Mouse (Mus musculus) frontal cortex, adult (tissue): Measurements from ENCODE around the gene Kmt2d.

Experiments
- ATAC-seq: cut with Nextera tagmentation; 2 replicates; pipeline ENCODE4 v1.9.2; 2017; ENCODE audit warnings: mild to moderate bottlenecking, moderate library complexity, mixed read lengths; ENCODE audit not compliant: low TSS enrichment

Kmt2d gene

DNA sequence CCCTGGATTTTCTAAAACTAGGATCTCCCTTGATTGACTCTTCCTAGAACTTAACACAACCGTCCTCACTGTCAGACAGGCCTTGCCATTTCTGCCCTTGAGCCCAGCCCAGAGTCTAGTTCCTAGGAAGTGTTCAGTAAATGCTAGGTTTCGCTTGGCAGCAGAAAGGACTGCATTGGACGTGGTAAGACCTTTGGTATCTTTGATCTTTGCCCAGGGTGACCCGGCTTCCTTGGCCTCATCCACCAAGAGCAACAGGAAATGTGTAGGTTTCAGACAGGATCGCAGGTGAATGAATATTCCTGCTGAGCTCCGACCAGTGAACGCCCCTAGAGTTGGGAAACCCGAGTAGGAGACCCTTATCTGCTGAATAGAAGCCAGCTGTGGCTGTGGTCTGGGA is 68.1 kb downstream of the Kmt2d start:
- ATAC-seq = no peak

DNA sequence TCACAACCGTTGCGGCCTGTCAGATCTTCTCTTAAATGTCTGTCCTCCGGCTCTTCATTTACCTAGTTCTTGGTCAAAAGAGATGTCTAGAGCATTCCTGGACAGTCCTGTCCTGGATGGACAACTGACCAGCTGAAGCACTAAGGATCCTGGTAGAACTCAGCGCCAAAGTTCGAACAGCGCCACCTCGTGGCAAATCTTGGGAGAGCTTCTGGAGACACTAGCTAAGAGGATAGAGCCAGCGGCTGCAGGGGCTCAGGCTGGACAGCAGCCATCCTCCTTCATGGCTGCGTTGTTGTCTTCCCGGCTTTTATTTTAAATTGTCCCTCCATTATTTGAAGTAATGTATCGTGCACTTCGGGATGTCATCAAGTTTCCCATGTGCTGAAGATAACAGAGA is 71.6 kb downstream of the Kmt2d start:
- ATAC-seq = no peak

DNA sequence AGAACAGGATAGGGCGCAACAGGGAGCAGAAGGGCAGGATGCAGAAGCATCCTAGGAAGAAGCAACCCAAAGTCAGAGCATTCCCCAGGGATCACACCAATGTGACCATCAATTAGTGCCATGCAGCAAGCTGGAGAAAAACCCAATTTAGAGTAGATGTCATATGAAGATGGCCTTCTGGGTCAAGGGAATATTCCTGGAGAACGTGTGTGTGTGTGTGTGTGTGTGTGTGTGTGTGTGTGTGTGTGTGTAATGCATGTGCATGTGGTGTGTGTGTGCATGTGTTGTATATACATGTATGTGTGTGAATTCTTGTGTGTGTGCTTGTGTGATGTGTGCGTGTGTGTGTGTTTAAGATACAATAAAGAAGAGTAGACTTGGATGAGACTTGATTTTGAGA is 72.1 kb downstream of the Kmt2d start:
- ATAC-seq = no peak

DNA sequence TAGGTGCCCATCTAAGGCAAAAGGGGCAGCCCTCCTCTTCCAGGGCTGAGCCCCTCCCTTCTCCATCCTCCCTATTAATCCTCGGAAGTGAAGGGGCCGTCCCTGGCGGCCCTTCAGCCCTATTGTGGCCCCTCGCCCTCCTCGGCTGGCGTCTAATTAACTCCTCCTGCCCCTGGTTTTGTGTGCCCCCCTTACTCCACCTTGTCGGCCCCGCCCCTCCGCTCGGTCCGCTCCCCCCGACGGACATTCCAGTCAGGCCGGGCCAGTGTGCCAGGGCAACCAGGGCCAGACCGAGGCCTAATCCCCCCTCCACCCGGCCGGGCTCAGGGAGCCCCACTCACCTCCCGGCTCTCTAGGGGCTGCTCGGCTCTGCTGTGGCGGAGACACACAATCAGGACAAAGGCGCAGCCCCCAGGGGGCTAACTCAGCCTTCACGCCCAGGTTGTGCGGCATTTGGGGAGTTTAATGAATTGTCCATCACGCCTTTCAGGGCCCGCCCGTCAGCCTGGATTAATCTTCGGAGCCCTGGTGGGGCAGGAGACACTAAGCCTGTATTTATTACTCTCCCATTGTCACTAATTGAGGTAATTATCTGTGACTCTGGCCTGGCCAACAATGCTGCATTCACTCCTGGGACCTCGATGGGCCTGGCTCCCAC is 73.0 kb downstream of the Kmt2d start:
- ATAC-seq = no peak

DNA sequence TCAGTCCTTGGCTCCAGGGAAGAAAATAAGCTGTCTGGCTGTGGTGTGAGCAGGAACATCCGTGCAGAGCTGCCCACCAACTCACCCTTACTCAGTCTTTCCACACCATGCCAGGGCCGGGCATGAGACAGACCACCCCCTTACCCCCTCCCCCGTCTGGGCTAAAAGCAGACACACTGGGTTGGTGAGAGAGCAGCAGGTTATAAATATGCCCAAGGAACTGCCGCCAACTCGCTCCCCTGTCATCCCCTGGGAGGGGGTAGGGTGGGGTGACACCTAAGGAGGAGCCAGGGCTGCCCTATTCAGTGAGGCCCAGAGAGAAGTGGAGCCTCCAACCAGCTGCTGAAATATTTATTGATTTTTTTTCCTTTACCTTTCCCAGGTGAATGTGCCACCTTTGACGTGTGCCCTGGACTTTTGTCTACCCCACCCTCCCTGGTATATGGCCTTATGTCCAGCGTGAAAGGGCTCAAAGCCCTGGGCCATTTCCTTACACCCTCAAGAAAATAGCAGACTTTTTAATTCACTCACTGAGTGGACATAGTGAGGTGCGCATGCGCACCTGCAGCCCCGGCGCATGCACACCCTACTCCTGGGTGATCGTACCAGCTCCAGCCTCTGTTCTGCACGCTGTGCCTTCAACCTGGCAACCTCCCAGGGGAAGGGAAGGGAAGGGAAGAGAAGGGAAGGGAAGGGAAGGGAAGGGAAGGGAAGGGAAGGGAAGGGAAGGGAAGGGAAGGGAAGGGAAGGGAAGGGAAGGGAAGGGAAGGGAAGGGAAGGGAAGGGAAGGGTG is 74.0 kb downstream of the Kmt2d start:
- peak; percentile 49 for ATAC-seq

DNA sequence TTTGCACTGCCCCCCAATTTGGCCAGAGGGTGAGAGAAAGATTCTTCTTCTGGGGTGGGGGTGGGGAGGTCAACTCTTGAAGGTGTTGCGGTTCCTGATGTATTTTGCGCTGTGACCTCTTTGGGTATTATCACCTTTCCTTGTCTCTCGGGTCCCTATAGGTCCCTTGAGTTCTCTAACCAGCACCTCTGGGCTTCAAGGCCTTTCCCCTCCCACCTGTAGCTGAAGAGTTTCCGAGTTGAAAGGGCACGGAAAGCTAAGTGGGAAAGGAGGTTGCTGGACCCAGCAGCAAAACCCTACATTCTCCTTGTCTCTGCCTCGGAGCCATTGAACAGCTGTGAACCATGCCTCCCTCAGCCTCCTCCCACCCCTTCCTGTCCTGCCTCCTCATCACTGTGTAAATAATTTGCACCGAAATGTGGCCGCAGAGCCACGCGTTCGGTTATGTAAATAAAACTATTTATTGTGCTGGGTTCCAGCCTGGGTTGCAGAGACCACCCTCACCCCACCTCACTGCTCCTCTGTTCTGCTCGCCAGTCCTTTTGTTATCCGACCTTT is 77.8 kb downstream of the Kmt2d start:
- ATAC-seq = no peak

DNA sequence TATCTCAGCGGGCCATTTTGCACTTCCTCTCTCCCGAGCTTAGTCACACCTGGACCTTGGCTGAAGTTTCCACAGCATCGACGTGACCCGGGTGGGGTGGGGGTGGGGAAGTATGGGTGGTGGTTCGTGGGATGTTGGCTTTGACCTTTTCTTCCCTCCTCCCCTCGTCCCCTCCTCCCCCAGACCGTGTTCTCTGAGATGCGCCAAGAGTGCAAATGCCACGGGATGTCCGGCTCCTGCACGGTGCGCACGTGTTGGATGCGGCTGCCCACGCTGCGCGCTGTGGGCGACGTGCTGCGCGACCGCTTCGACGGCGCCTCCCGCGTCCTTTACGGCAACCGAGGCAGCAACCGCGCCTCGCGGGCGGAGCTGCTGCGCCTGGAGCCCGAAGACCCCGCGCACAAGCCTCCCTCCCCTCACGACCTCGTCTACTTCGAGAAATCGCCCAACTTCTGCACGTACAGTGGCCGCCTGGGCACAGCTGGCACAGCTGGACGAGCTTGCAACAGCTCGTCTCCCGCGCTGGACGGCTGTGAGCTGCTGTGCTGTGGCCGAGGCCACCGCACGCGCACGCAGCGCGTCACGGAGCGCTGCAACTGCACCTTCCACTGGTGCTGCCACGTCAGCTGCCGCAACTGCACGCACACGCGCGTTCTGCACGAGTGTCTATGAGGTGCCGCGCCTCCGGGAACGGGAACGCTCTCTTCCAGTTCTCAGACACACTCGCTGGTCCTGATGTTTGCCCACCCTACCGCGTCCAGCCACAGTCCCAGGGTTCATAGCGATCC is 78.6 kb downstream of the Kmt2d start:
- ATAC-seq = peak; percentile 64

DNA sequence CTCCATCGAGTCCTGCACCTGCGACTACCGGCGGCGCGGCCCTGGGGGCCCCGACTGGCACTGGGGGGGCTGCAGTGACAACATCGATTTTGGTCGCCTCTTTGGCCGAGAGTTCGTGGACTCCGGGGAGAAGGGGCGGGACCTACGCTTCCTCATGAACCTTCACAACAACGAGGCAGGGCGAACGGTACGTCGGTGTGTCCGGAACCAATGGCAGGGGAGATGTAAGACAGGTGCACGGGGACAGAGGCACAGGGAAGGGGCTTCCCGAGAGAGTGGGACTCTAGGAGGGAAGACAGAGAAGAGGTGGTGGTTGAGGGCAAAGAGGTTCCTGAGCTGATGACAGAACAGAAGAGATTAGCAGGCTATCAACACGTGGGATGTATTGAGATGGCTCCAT is 79.2 kb downstream of the Kmt2d start:
- no peak for ATAC-seq

DNA sequence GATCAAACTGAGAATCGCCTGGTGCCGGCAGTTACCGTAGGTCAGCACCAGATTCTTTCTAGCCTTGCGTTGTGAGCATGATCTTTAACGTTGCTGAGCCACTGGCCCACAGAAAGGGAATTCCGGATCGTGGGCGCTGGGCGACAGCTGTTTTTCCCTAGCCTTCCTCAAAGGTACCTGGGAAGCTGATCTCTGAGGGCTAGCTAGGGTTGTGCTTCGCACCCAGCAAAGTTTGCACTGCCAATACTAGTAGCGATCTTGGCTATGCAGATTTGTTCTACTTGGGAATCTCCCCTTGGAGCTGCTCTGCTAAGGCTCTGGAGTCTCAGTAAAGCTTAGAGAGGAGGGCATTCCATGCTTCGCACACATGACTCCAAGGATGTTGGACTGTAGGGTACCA is 79.8 kb downstream of the Kmt2d start:
- ATAC-seq = no peak

DNA sequence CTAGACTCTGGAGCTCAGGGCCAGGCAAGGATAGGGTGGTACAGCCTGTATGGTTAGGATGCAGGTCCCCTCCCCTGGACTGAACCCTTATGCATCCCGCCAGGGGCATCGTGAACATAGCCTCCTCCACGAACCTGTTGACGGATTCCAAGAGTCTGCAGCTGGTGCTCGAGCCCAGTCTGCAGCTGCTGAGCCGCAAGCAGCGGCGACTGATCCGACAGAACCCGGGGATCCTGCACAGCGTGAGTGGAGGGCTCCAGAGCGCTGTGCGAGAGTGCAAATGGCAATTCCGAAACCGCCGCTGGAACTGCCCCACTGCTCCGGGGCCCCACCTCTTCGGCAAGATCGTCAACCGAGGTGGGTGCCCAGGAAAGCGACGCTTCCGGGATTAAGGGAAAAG is 80.2 kb downstream of the Kmt2d start:
- ATAC-seq = no peak

DNA sequence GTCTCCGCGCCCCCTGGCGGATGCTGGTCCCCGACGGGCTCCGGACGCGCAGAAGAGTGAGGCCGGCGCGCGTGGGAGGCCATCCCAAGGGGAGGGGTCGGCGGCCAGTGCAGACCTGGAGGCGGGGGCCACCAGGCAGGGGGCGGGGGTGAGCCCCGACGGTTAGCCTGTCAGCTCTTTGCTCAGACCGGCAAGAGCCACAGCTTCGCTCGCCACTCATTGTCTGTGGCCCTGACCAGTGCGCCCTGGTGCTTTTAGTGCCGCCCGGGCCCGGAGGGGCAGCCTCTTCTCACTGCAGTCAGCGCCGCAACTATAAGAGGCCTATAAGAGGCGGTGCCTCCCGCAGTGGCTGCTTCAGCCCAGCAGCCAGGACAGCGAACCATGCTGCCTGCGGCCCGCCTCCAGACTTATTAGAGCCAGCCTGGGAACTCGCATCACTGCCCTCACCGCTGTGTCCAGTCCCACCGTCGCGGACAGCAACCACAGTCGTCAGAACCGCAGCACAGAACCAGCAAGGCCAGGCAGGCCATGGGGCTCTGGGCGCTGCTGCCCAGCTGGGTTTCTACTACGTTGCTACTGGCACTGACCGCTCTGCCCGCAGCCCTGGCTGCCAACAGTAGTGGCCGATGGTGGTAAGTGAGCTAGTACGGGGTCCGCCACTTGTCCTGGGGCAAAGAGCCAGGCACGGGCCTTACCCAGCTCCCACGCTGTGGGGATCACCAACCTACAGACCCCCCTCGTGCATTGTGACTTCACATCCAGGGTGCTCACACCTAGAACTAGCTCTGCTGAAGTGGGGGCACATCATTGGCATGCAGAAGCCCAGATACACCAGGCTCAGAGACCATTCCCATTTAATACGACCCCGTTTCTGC is 81.1 kb downstream of the Kmt2d start, which contains the start of gene Wnt1:
Wnt1 (plus strand) TSS at position 197 of the 875 bp plus-strand sequence.
- ATAC-seq = no peak

DNA sequence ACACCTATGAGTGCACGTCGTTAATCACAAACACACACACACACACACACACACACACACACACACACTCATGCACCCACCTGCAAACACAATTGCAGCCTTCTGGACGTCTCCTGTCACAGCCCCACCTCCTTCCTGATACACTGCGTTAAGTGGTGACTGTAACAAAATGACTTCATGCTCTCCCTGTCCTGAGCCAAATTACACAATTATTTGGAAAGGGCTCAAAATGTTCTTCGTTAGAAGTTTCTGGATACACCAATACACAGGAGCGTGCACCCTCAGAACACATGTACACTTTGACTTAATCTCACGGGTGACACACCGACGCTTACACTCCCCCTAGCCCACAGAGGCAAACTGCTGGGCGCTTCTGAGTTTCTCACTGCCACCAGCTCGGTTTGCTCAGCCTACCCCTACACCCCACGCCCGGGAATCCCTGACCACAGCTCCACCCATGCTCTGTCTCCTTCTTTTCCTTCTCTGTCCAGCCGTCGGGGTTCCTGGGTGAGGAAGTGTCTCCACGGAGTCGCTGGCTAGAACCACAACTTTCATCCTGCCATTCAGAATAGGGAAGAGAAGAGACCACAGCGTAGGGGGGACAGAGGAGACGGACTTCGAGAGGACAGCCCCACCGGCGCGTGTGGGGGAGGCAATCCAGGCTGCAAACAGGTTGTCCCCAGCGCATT is 81.9 kb downstream of the Kmt2d start:
- ATAC-seq = no peak

DNA sequence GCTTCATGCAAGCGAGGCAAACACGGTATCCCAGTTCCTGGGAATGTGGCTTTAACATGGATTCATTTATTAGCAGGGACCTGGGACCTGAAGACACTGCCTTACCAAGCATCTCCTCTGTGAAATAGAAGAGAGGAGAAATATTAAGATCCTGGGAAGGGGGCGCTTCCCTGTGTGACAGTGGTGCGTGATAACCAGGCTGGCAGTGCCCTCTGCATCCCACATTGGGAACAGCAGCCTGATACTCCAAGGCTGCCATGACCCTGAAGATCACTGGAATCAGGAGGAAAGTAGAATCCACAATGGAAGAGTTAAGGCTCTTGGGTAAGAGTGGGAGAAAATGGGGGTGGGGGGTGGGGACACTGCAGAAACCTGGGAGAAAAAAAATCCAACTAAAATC is 83.1 kb downstream of the Kmt2d start:
- ATAC-seq = no peak

DNA sequence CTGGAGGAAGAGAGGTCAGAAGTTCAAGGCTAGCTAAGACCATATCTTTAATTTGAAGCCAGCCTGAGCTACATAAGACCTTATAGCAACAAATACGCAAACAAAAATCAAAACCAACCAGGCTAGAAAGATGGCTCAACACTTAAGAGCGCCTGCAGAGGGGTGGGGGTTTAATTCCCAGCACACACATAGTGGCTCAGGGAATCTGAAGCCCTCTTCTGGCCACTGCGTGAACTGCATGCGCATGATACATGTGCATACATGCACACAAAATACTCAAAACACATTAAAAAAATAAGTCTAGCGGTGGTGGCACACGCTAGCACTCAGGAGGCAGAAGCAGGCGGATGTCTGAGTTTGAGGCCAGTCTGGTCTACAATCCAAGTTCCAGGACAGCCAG is 85.3 kb downstream of the Kmt2d start:
- no peak for ATAC-seq
